Mouse (Mus musculus): Measurements from ENCODE around the gene Vmn1r224. TPM values are rescaled to one million over a fixed set of nuclear protein-coding genes. Genes with fewer than 3 reads are reported as not detected.

Vmn1r224 gene
- polyA plus RNA-seq (2012; rRNA removed), result not detected in 2 replicates

DNA sequence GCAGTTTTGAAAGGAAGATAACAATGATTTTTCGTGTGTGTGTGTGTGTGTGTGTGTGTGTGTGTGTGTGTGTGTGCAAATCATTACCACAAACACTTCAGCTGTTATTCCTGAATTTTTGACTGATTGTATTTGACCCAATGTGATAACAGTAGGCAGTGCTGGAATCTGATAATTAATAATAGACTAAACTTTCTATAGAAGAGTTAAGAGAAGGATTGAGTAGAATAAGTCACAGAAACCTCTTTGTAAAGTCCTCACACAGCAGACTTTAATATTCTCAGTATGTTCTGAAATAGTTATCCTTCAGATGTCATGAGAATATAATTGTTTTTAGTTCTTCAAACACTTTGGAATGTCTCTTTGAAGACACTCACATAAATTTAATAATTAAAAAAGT, at the start of gene Vmn1r224:
Gene Vmn1r224 (plus strand): TSS at position 301 of the 400 bp plus-strand sequence.

Other genes starting within 250 kb of the Vmn1r224 start
- gene Fpr-rs6, start 231.0 kb upstream of the Vmn1r224 start, polyA plus RNA-seq (2012; rRNA removed), result not detected in 2 replicates
- not detected in 2 replicates for gene Vmn2r105, start 179.1 kb upstream of the Vmn1r224 start, polyA plus RNA-seq (2012; rRNA removed)
- gene Vmn2r106, start 128.6 kb upstream of the Vmn1r224 start, polyA plus RNA-seq (2012; rRNA removed), result not detected in 2 replicates
- not detected in 2 replicates for gene Vmn2r107, start 68.9 kb upstream of the Vmn1r224 start, polyA plus RNA-seq (2012; rRNA removed)
- gene Vmn2r108, start 67.2 kb downstream of the Vmn1r224 start, polyA plus RNA-seq (2012; rRNA removed), result not detected in 2 replicates
- not detected in 2 replicates for gene Vmn1r225, start 84.0 kb downstream of the Vmn1r224 start, polyA plus RNA-seq (2012; rRNA removed)
- gene Vmn2r109, start 150.6 kb downstream of the Vmn1r224 start, polyA plus RNA-seq (2012; rRNA removed), result not detected in 2 replicates
- not detected in 2 replicates for gene Vmn2r110, start 182.3 kb downstream of the Vmn1r224 start, polyA plus RNA-seq (2012; rRNA removed)
- gene Fpr-rs3, start 210.7 kb downstream of the Vmn1r224 start, polyA plus RNA-seq (2012; rRNA removed), result not detected in 2 replicates